Mouse (Mus musculus) hindbrain, embryonic 14.5 days (tissue): ENCODE measurements around the gene Perm1. TPM values are rescaled to one million over a fixed set of nuclear protein-coding genes. Genes with fewer than 3 reads are reported as not detected.

Experiments
- ATAC-seq: fragments of 200-750 bp; cut with Nextera tagmentation; 2 replicates; pipeline ENCODE4 v1.8.0; 2017; ENCODE audit warnings: moderate number of reproducible peaks, mild to moderate bottlenecking, moderate TSS enrichment, moderate library complexity; ENCODE audit not compliant: low FRiP score
- DNase-seq: peaks from one replicate; pipeline ENCODE4 v3.0.0-alpha.2; 2015; ENCODE audit warnings: low spot score
- H3K27ac ChIP-seq: fragments of 300-500 bp; sonication (generic); 2 replicates; pipeline ENCODE4 v1.5.1; 2014; ENCODE audit warnings: mild to moderate bottlenecking, moderate library complexity
- H3K27me3 ChIP-seq: fragments of 300-500 bp; sonication (generic); 2 replicates; pipeline ENCODE4 v1.6.1; 2014; ENCODE audit warnings: mild to moderate bottlenecking, low read length, mixed read lengths; ENCODE audit not compliant: control insufficient read depth, insufficient read depth
- H3K36me3 ChIP-seq: fragments of 300-500 bp; sonication (generic); replicated peaks from 2 replicates; pipeline ENCODE4 v1.6.1; 2014; ENCODE audit not compliant: control insufficient read depth, insufficient read depth
- H3K4me1 ChIP-seq: fragments of 300-500 bp; sonication (generic); replicated peaks from 2 replicates; pipeline ENCODE4 v1.6.1; 2014; ENCODE audit warnings: antibody characterized with exemption, low read length, mixed read lengths; ENCODE audit not compliant: control insufficient read depth, insufficient read depth
- H3K4me2 ChIP-seq: fragments of 300-500 bp; sonication (generic); replicated peaks from 2 replicates; pipeline ENCODE4 v1.6.1; 2014; ENCODE audit warnings: mild to moderate bottlenecking, moderate library complexity
- H3K4me3 ChIP-seq: fragments of 300-500 bp; sonication (generic); replicated peaks from 2 replicates; pipeline ENCODE4 v1.5.1; 2014; ENCODE audit warnings: mild to moderate bottlenecking, low read length
- H3K9ac ChIP-seq: fragments of 300-500 bp; sonication (generic); 2 replicates; pipeline ENCODE4 v1.6.1; 2014
- H3K9me3 ChIP-seq: fragments of 300-500 bp; sonication (generic); 2 replicates; pipeline ENCODE4 v1.6.1; 2016; ENCODE audit warnings: low read length; ENCODE audit not compliant: control insufficient read depth
- WGBS: fragments of 180-500 bp; shearing (Covaris S2); extraction: QIAGEN DNeasy Blood & Tissue Kit; methylation state at CpG from one replicate; pipeline ENCODE4 v1.1.7; 2014; 5-methylcytosine and 5-hydroxymethylcytosine counted together
- microRNA-seq: library from miRNA; unstranded; fragments of <30 nt; microRNA quantifications from one replicate; pipeline ENCODE4, GENCODE M21; 2016
- polyA plus RNA-seq: library from polyadenylated mRNA; unstranded; fragments of >200 nt; fragmentation: Nextera tagmentation; extraction: Ambion mirVana; gene quantifications from 2 replicates; pipeline ENCODE4 v1.2.1, GENCODE M21; 2014

Gene Perm1
- polyA plus RNA-seq, 1 experiment from 2014 or later: 2.2 TPM

GRCm38 (mm10) chr4:156253043-156253442, 37.4 kb downstream of the Perm1 start:
- H3K4me2 ChIP-seq: no peak overlapping the region
- peaks cover 15% of the 10 kb centered on the region for H3K36me3 ChIP-seq
- no peak overlapping the region for H3K9ac ChIP-seq
- no peaks in the 10 kb centered on the region for H3K9me3 ChIP-seq
- peak overlapping the region; percentile 57 for H3K27ac ChIP-seq
- H3K4me1 ChIP-seq: peaks cover 22% of the 10 kb centered on the region; the same call in 1 of the 2 replicates
- no peak overlapping the region for H3K4me3 ChIP-seq
- peaks cover 14% of the 10 kb centered on the region for H3K27me3 ChIP-seq
- DNase-seq (no peak), ATAC-seq (no peak)
- WGBS: 39% methylated on average over 7 of the region's 7 CpGs

DNA sequence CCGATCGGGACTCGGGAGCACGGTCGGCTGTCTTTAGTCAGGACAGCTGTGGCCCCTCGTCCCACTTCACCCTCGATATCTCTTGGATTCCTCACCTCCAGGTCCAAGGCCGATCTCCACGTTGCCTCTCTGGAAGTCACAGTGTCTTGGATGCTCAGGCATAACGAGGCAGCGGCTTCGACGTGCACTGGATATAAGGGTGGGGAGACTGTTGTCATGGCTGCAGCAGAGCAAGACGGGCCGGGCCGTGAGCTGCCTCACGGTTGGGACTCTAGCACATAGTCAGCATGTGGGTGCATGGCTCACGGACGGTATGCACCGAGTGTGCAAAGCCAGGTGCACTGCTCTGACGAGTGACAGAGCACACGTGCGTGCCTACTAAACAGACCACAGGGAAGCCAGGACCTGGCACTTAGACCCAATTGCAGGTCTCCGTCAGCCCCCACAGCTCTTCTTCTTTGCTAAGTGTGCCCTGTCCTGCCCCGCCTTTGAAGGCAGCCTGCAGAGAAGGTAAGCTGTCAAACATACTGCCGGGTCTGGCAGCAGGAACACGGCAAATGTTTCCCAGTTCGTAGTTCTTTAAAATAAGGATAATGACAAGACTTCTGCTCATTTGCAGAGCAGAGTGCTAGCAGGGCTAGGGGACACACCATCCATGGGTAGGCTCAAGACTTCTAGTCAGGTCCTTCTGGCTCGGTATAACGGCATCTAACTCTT, 38.9 kb downstream of the Perm1 start:
- peak overlapping the region; percentile 23 for H3K4me3 ChIP-seq
- H3K27me3 ChIP-seq: peaks cover 14% of the 10 kb centered on the region
- H3K27ac ChIP-seq: no peak overlapping the region
- H3K4me1 ChIP-seq: peaks cover 22% of the 10 kb centered on the region; the same call in 1 of the 2 replicates
- 1% methylated on average over 30 of the region's 30 CpGs for WGBS
- H3K9me3 ChIP-seq: no peaks in the 10 kb centered on the region
- ATAC-seq: peak; percentile 71
- no peak for DNase-seq
- H3K36me3 ChIP-seq: 0 out of 2 replicates have a peak, but pooled peaks cover under 1% of the 10 kb centered on the region
- H3K4me2 ChIP-seq: peak overlapping the region; percentile 45
- H3K9ac ChIP-seq: peak overlapping the region; percentile 36; the same call in 1 of the 2 replicates

DNA sequence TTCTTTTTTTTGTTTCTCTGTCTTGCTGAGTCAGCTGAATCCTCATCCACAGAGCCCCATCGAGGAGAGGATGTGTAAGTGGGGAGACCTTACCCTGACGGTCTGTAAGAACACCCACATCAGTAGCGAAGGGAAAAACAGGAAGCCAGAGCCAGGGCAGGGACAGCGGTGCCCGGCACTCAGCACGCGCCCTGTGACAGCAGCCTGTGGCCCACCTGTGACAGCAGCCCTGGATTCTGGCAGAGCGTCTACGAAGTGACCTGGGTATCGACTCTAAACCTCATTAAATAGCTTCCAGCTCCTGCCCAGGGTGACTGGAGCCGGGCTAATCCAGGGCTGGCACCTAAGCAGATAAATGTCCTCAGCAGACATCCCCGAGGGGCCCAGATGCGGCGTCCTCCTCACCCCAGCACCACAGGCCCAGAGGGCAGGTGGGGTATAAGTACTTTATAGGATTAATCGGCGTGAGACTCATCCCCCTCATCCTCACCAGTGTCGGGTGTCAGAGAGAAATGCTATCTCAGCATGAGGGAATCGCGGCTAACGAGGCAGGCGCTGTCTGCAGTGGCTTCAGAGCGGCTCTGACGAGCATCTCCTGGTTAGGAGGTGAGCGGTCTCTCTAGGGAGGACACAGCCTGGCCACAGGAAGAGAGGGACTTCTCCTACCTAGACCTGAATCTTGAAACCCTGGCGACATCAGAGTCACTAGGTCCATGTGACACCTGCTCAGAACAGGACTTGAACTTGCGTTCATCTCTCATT, 39.6 kb downstream of the Perm1 start, which contains the start of gene Samd11:
Gene Samd11, minus strand, starts transcription at position 580 of the 762 bp plus-strand sequence.
- Histone ChIP-seq H3K27ac (no peak within 1 kb of the TSS), H3K4me3 (peak within 1 kb of the TSS; percentile 23), H3K4me1 (peaks cover 18% of the 10 kb centered on the region; the same call in 1 of the 2 replicates), H3K27me3 (peaks cover 14% of the 10 kb centered on the region), H3K9ac (no peak within 1 kb of the TSS), H3K4me2 (peak within 1 kb of the TSS; percentile 45), H3K9me3 (no peaks in the 10 kb centered on the region), H3K36me3 (no peaks in the 10 kb centered on the region)
- ATAC-seq (peak; percentile 35; the same call in 1 of the 2 replicates), DNase-seq (no peak)
- WGBS: 5% methylated on average over 26 of the region's 26 CpGs

Small RNAs within 50 kb of the gene (microRNA-seq; reads per million reads assigned to microRNA genes)
- gene Mir7658: 2.7 reads per million, percentile 10 among the genes with 10 or more reads in this experiment

Other genes starting within 250 kb of the Perm1 start
- gene B3galt6, start 223.2 kb upstream of the Perm1 start, polyA plus RNA-seq: 38.4 and 38.8 TPM in 2 replicates
- gene Sdf4, start 223.0 kb upstream of the Perm1 start, polyA plus RNA-seq: 112 and 114 TPM in 2 replicates
- 0.79 TPM in 1 of 2 replicates, not detected in the other for gene Tnfrsf4, start 202.0 kb upstream of the Perm1 start, polyA plus RNA-seq
- gene Tnfrsf18, start 189.7 kb upstream of the Perm1 start, polyA plus RNA-seq: 1.9 and 2.3 TPM in 2 replicates
- gene Ttll10, start 156.5 kb upstream of the Perm1 start, polyA plus RNA-seq: 0.11 TPM in 1 of 2 replicates, not detected in the other
- gene 9430015G10Rik, start 105.9 kb upstream of the Perm1 start, polyA plus RNA-seq: 29.1 and 30.5 TPM in 2 replicates
- 0.59 and 0.81 TPM in 2 replicates for gene Rnf223, start 85.4 kb upstream of the Perm1 start, polyA plus RNA-seq
- 121 and 127 TPM in 2 replicates for gene Agrn, start 18.4 kb upstream of the Perm1 start, polyA plus RNA-seq
- gene Isg15, start 15.1 kb upstream of the Perm1 start, polyA plus RNA-seq: 0.87 and 0.90 TPM in 2 replicates
- 0.68 and 1.2 TPM in 2 replicates for gene AW011738, start 12.6 kb upstream of the Perm1 start, polyA plus RNA-seq
- 28.6 and 28.7 TPM in 2 replicates for gene Plekhn1, start 19.0 kb downstream of the Perm1 start, polyA plus RNA-seq
- gene Noc2l, start 20.1 kb downstream of the Perm1 start, polyA plus RNA-seq: 47.9 and 49.5 TPM in 2 replicates
- gene Samd11, start 39.8 kb downstream of the Perm1 start, polyA plus RNA-seq: 1.8 and 2.2 TPM in 2 replicates
- not detected in 2 replicates for gene Vmn2r-ps159, start 115.2 kb downstream of the Perm1 start, polyA plus RNA-seq